Mouse (Mus musculus) NIH3T3 (cell line): ENCODE results near the gene Itga1.

Experiments used
- DNase-seq: peaks from one replicate; pipeline ENCODE4 v3.0.0-alpha.2; 2012; ENCODE audit warnings: low read depth

Itga1 gene

DNA sequence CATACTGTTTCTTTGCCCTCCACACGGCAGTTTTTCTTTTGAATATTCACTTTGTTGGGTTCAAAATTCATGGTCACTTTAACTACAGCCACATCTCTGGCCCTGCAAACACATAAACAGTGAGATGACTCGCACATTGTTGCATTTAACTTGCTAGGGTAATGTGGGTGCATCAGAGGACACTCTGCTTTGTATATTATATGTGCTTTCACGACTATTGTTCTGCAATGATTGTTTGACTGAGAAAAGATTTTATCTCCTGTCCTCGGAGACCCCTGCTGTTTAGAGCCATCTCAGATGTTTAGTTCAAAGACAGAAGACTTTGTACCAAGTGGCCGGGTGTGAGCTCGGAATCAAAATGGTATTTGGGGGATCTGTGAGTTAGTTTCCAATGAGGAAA is 114.1 kb downstream of the Itga1 start:
- no peak for DNase-seq

- peak; percentile 13 for DNase-seq
Measured at GRCm38 (mm10) chr13:114987161-114987560, 114.6 kb downstream of the Itga1 start.

DNA sequence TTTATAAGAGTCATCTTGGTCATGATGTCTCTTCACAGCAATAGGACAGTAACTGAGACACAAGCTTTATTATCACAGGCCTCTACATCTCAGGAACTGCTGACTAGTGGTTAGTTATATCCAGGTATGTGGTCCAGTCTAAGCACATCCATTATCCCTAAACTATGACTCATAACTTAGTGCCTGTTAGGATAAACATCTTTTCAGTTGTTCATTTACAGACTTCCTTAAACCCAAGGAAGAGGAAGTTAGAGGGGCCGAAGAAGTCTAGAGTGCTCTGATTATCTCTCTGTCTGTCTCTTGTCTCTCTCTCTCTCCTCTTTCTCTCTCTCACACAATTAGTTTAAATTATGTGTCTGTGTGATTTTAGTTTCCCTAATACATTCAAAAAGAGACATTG is 117.1 kb downstream of the Itga1 start:
- no peak for DNase-seq

DNA sequence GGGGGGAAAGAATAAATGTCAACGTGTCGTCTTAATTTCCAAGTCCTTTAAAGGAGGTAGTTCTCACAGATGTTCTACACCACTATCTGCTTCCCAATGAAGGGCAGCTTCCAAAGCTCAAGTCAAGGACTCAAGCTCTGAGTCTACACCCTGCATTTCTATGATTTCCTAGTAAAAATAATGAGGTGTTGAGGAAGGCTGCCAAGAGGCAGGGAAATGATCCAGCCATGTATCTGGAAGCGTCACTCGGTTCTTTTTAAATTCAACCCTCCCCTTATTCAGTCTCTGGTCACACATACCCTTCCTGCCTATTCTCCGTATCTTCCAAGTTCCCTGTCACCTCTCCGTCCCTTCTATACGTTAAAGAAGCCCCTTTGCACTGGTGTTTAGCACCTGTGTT is 118.6 kb downstream of the Itga1 start:
- no peak for DNase-seq

DNA sequence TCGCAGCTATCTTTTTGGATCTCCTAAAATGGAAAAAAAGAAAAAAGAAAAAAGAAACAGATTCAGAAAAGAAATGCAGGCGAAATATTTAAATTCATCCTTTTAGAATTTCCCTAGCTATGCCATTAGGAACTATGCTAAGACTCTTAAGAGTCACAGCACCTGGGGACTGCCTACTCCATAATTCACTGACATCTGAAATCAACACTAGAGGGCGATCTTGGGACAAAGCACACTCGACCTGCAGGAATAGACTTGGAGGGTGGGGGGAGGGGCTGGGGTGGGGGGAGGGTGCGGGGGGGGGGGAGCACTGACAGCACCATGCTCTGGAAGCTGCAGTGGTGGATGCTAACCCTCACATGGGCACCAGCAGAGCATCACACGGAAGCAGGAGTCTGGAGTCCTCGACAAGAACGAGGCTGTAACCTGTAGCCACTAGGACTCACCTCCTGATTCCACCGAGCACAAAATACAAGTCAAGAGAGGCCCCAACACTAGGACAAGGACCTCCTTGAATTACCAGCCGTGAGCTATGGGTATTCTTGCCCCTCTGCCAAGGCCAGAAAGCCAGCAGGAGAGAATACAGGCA is 120.8 kb downstream of the Itga1 start:
- DNase-seq, result peak; percentile 32

DNA sequence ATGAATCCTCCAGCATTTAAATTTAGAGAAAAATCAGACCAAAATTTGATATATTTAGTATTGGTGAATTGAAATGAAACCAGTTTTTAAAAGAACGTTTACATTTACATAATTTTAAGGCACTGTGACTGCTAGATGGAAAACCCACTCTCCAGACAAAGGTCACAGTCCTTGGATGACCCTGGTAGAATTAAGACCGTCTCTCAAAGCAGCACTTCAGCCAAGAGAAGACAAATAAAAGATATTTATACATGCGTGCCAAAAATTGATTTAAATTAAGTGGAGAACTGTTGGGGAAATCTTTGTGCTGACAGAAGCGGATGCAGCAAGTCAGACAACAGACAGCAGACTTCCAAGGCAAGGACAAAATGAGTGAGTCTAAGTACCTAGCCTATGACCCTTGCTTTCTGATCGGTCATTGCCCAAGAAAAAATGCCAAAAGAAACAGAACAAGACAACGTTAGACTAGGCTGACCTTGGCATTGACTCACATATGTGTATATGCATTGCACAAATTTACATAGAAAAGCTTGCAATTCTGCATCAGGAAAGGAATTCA is 127.2 kb downstream of the Itga1 start:
- no peak for DNase-seq

GRCm38 (mm10) chr13:114971905-114972304 is 129.9 kb downstream of the Itga1 start:
- DNase-seq, result no peak

- peak; percentile 83 for DNase-seq
Measured at GRCm38 (mm10) chr13:114964233-114964632, 137.5 kb downstream of the Itga1 start.

DNA sequence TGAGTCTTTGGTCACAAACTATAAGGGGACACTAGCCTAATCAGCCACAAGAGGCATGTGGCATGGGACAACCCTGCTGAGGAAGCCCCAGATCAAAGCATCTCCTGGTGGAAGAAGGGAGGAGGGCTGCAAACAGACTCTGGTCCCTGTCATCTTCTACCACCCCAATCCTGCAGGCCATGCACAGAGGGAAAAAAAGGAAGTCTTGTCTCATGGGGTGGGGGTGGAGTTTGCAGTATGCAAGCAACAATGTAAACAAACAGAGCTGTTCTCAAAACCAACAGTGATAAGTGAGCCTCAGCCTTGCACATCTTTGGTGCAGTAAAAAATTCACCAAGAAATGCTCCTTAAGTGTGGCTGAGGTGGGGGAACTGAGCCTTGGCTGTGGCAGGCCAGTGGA is 147.2 kb downstream of the Itga1 start:
- no peak for DNase-seq

DNA sequence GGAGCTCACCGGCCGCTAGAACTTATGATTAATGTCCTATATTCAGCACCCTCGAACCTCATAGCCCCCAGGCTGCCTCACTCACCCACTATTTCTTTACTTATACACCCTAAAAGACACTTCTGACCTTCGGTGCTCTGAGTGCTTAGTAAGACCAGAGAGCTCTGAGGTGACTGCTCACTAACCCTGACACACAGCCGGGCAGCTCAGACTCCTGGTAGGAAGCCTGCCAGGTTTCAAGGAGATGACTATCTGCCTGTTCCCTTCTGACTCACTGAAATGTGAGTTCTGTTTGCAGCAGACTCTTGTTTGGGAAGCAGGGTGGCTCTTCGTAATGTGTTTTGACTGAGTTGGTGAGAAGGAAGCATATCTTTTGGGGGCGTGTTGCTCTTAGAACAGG is 168.2 kb downstream of the Itga1 start:
- DNase-seq, result peak; percentile 74

GRCm38 (mm10) chr13:114931775-114932294 is 169.9 kb downstream of the Itga1 start, which contains the start of gene Itga2:
Gene Itga2, minus strand, starts transcription at chr13:114932100.
- peak; percentile 52 for DNase-seq

DNA sequence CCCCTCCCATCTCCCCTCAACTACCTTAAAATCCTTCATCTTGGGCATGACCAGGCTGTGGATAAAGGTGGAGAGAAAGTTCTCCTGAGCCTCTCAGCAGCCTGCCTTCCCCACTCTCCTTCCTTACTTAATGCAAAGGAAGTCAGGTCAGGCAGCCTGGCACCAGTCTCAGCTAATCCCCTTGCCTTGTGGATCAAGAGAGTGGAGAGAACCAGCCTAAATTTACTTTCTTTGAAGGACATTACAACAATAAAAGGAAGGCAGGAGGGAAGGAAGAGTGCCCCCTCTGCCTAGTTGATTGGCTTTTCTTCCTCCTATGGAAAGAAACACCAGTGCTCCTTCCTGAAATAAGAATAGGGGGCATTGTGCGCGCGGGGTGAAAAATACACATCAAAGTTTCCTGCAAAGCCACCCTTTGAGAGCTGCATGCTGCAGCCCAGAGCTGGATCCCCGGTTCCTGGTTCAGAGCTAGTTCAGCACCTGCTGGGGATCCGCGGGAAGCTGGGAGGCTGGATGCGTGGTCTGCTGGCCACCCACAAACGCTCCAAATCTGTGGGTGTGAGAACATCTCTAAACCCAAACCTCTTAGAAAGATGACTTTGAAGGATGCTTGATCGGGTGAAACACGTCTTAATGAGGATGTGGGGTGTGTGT is 170.6 kb downstream of the Itga1 start:
- no peak for DNase-seq

- no peak for DNase-seq
Measured at GRCm38 (mm10) chr13:114924785-114925184, 177.0 kb downstream of the Itga1 start.

DNA sequence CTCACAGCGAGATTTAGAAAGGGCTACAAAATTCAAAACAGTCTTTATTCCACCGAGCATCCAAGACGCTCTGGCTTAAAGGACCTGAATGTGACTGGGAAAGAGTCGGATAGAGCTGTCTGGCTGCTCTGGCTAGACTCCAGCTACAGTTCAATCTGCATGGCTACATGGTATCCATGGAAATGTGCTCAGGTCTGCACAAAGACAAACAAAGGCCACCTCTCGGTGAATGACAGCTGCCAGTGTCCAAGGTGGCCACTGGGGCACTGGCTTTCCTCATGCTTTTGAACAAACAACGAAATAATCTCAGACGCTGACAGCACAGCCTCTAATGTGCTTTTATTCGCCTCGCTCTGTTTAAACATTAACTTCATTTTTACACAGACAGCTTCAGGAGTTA is 178.4 kb downstream of the Itga1 start:
- DNase-seq, result no peak

- DNase-seq, result no peak
Measured at GRCm38 (mm10) chr13:114915767-114916166, 186.0 kb downstream of the Itga1 start.

DNA sequence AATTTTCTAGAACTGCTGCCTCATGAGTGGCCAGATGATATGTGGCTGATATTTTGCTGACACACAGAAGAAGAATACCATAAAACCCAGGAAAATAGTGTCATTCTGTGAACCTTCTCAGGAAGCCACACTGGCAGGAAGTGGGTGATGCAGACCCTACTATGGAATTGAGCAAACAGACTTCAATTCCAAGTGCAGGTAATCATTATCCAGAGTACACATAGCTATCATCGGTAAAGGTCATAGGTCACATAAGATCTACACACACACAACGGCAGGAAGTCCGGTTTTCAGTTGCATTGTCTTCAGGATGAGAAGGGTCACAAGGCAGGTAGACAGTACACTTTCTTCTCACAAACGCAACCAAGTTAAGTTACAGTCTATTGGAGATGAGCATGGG is 186.8 kb downstream of the Itga1 start:
- no peak for DNase-seq

GRCm38 (mm10) chr13:114914559-114914958 is 187.2 kb downstream of the Itga1 start:
- DNase-seq, result no peak

DNA sequence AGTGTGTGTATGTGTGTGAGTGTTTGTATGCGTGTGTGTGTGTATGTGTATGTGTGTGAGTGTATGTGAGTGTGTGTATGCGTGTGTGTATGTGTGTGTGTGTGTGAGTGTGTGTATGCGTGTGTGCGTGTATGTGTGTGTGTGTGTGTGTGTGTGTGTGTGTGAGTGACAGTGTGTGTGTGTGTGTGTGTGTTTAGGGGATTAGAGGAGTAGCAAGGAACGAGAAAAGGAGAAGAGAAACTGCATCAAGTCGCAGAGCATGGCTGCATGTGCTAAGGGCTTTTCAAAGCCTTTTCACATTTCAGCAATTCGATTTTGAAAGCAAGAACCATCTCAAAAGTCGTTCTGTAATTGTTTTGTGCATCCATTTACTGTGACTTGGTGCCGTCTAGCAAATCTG is 191.1 kb downstream of the Itga1 start:
- no peak for DNase-seq

- DNase-seq, result no peak
Measured at GRCm38 (mm10) chr13:114909514-114909913, 192.2 kb downstream of the Itga1 start.

DNA sequence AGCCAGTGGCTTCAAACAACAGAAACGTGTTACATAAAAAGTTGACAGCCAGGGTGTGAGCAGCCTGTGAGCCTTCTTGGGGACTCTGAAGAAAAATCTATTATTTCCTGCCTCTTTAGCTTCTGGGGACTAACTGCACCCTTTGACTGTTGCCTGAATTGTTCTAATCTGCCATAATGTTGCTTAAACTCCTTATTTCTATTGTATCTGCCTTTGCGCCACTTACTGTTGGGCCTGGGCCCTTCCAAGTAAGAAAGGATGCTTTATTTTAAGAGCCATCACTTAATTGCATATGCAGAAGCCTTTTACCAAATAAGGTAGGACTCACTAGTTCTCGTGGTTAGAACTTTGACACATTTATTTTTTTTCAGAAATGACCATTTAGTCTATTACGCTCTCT is 193.9 kb downstream of the Itga1 start:
- DNase-seq, result no peak
